Mouse (Mus musculus) stomach, embryonic 15.5 days (tissue): ENCODE measurements around the gene Uck2. TPM values are rescaled to one million over a fixed set of nuclear protein-coding genes. Genes with fewer than 3 reads are reported as not detected.

Experiments used
- ATAC-seq: fragments of 200-750 bp; cut with Nextera tagmentation; 2 replicates; pipeline ENCODE4 v1.8.0; 2017; ENCODE audit warnings: low read depth, moderate number of reproducible peaks, moderate TSS enrichment; ENCODE audit not compliant: insufficient read depth, low FRiP score
- H3K27ac ChIP-seq: fragments of 300-500 bp; sonication (generic); 2 replicates; pipeline ENCODE4 v1.5.1; 2015; ENCODE audit warnings: mild to moderate bottlenecking, inconsistent platforms
- H3K27me3 ChIP-seq: fragments of 300-500 bp; sonication (generic); replicated peaks from 2 replicates; pipeline ENCODE4 v1.6.1; 2015; ENCODE audit warnings: inconsistent platforms
- H3K36me3 ChIP-seq: fragments of 300-500 bp; sonication (generic); 2 replicates; pipeline ENCODE4 v1.6.1; 2015; ENCODE audit warnings: inconsistent platforms
- H3K4me1 ChIP-seq: fragments of 300-500 bp; sonication (generic); 2 replicates; pipeline ENCODE4 v1.6.1; 2015; ENCODE audit warnings: inconsistent platforms
- H3K4me2 ChIP-seq: fragments of 300-500 bp; sonication (generic); 2 replicates; pipeline ENCODE4 v1.6.1; 2015; ENCODE audit warnings: mild to moderate bottlenecking, inconsistent platforms
- H3K4me3 ChIP-seq: fragments of 300-500 bp; sonication (generic); replicated peaks from 2 replicates; pipeline ENCODE4 v1.5.1; 2015; ENCODE audit warnings: inconsistent platforms
- H3K9ac ChIP-seq: fragments of 300-500 bp; sonication (generic); 2 replicates; pipeline ENCODE4 v1.6.1; 2015; ENCODE audit warnings: inconsistent platforms
- H3K9me3 ChIP-seq: fragments of 300-500 bp; sonication (generic); 2 replicates; pipeline ENCODE4 v1.6.1; 2016; ENCODE audit warnings: inconsistent platforms
- WGBS: fragments of 180-500 bp; shearing (Covaris S2); methylation state at CpG from one replicate; pipeline ENCODE4 v1.1.7; 2015; 5-methylcytosine and 5-hydroxymethylcytosine counted together
- polyA plus RNA-seq: library from polyadenylated mRNA; unstranded; fragments of >200 nt; fragmentation: Nextera tagmentation; extraction: Ambion mirVana; gene quantifications from 2 replicates; pipeline ENCODE4 v1.2.1, GENCODE M21; 2015

The Uck2 gene
- polyA plus RNA-seq, 1 experiment from 2014 or later, result 73.3 TPM

DNA sequence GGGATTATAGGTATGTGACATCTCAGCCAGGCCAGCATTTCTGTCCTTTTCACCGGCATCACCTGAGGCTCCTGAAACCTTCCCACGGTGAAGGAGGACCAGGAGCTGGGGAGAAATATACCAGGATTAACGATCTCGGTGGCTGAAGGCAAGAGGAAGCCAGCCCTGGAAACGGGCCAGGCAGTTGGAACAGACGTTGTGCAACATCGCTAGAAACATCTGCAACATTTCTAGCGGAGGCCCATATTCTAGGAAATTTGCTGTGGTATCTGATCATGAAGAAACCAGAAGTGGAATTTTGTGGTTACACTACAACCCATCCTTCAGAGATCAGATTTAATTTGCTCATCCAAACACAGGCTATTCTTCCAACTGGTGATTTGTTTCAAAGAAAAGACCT is 38.1 kb downstream of the Uck2 start:
- Histone ChIP-seq H3K9me3 (no peaks in the 10 kb centered on the region), H3K4me2 (no peak overlapping the region), H3K27me3 (no peaks in the 10 kb centered on the region), H3K27ac (peak overlapping the region; percentile 62; the same call in 1 of the 2 replicates), H3K4me1 (peaks cover 37% of the 10 kb centered on the region), H3K36me3 (no peaks in the 10 kb centered on the region), H3K9ac (no peak overlapping the region), H3K4me3 (no peak overlapping the region)
- WGBS, result 30% methylated on average over 8 of the region's 8 CpGs
- ATAC-seq, result no peak

DNA sequence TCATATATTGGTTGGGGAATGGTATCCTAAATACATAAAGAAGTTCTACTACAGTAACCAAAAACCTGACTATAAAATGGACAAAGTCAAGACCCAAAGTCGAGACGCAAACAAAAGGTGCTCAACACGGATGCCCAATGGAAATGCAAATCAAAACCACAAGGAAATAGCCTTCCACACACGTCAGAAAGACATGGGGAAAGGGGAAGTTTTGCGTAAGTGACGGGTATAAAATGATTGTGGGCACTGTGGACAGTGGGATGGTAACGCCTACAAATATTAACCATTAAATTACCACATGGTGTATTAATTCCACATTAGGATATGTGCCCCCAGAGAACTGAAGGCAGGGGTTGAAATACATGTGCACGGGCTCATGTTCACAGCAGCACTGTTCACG is 38.8 kb downstream of the Uck2 start:
- Histone ChIP-seq H3K27ac (no peak overlapping the region), H3K4me3 (no peak overlapping the region), H3K9me3 (no peaks in the 10 kb centered on the region), H3K4me2 (no peak overlapping the region), H3K36me3 (no peaks in the 10 kb centered on the region), H3K9ac (no peak overlapping the region), H3K4me1 (peaks cover 38% of the 10 kb centered on the region), H3K27me3 (no peaks in the 10 kb centered on the region)
- 72% methylated on average over 9 of the region's 9 CpGs for WGBS
- no peak for ATAC-seq

GRCm38 (mm10) chr1:167245180-167245641 is 39.9 kb downstream of the Uck2 start:
- Histone ChIP-seq H3K27ac (no peak overlapping the region), H3K4me1 (peaks cover 38% of the 10 kb centered on the region), H3K27me3 (no peaks in the 10 kb centered on the region), H3K9ac (no peak overlapping the region), H3K4me3 (no peak overlapping the region), H3K4me2 (no peak overlapping the region), H3K9me3 (no peaks in the 10 kb centered on the region), H3K36me3 (no peaks in the 10 kb centered on the region)
- no peak for ATAC-seq
- WGBS, result 50% methylated on average over 9 of the region's 9 CpGs

GRCm38 (mm10) chr1:167242191-167242681 is 42.9 kb downstream of the Uck2 start:
- Histone ChIP-seq H3K4me2 (no peak overlapping the region), H3K4me1 (peaks cover 27% of the 10 kb centered on the region), H3K9me3 (no peaks in the 10 kb centered on the region), H3K27me3 (no peaks in the 10 kb centered on the region), H3K36me3 (no peaks in the 10 kb centered on the region), H3K4me3 (no peak overlapping the region), H3K9ac (no peak overlapping the region), H3K27ac (no peak overlapping the region)
- whole genome bisulfite sequencing, result 38% methylated on average over 7 of the region's 7 CpGs
- ATAC-seq, result peak; percentile 40; the same call in 1 of the 2 replicates

DNA sequence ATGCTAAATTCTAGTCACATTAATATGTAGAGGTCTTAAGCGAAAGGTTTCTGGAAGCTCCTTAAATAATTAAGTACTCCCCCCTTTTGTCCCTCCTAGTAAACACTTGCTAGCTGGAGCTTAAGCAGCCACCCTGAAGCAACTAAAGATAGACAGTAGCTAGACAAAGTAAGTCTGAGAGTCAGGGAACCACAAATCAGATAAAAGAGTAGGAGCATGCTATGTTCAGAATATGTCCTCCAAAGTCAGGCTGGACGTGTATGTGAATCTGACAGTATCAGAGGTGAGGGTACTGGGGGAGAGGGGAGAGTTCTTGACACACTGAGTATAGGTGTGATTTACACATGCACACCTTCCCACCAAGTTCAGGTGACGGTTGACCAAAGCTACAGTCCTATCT is 43.6 kb downstream of the Uck2 start:
- H3K4me1 ChIP-seq, result peaks cover 27% of the 10 kb centered on the region
- 86% methylated on average over 3 of the region's 3 CpGs for WGBS

GRCm38 (mm10) chr1:167240361-167240760 is 44.8 kb downstream of the Uck2 start:
- ATAC-seq, result no peak
- H3K27me3 ChIP-seq, result no peaks in the 10 kb centered on the region
- H3K4me1 ChIP-seq, result peaks cover 26% of the 10 kb centered on the region
- no peak overlapping the region for H3K27ac ChIP-seq
- H3K4me3 ChIP-seq, result no peak overlapping the region
- no peak overlapping the region for H3K9ac ChIP-seq
- H3K9me3 ChIP-seq, result no peaks in the 10 kb centered on the region
- no peaks in the 10 kb centered on the region for H3K36me3 ChIP-seq
- 49% methylated on average over 5 of the region's 5 CpGs for WGBS
- no peak overlapping the region for H3K4me2 ChIP-seq

More for the DNA sequence above, 43.6 kb downstream of the Uck2 start:
- no peak overlapping the region for H3K9ac ChIP-seq
- H3K4me2 ChIP-seq, result no peak overlapping the region
- no peak for ATAC-seq
- H3K27ac ChIP-seq, result no peak overlapping the region
- no peaks in the 10 kb centered on the region for H3K9me3 ChIP-seq
- H3K4me3 ChIP-seq, result no peak overlapping the region
- H3K27me3 ChIP-seq, result no peaks in the 10 kb centered on the region
- no peaks in the 10 kb centered on the region for H3K36me3 ChIP-seq

DNA sequence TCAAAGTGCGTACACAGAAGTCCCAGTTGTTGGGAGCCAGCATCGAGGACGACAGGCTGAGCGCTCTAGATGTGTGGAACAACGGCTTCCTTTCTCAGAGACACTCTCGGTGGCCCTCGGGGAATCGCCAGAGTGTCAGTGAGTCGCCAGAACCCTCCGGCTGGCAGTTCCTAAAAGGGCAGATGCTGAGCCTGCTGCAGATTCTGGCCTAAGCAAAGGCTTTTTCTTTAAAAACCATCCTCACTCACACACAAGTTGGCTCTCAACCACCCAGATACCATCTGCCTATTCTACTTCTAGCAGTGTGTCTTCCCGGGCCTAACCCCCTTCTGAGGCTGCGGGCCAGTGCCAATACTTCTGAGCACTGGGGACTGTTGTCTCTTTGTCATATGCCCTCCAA is 45.2 kb downstream of the Uck2 start:
- H3K9me3 ChIP-seq, result no peaks in the 10 kb centered on the region
- no peak for ATAC-seq
- H3K4me3 ChIP-seq, result no peak overlapping the region
- no peak overlapping the region for H3K4me2 ChIP-seq
- peaks cover 21% of the 10 kb centered on the region for H3K4me1 ChIP-seq
- no peaks in the 10 kb centered on the region for H3K27me3 ChIP-seq
- WGBS, result 63% methylated on average over 12 of the region's 12 CpGs
- H3K36me3 ChIP-seq, result no peaks in the 10 kb centered on the region
- no peak overlapping the region for H3K27ac ChIP-seq
- no peak overlapping the region for H3K9ac ChIP-seq

DNA sequence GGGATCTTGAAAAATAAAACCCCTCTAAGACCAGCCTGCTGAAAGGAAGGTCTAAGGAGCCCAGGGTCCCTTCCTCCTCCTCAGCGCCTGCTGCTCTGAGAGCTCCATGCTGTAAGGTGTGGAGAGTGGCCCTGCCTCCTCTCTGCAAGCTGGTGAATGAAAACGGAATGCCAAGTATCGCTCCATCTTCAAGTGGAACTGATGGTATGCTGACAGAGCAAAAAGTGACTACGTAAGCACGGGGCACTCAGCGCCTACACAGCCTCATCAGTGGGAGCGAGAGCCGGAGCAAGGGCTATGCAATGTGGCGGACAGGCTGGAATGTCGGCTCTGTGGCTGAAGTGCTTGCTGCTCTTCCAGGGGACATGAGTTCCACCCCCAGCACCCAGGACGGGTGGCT is 47.3 kb downstream of the Uck2 start:
- H3K4me3 ChIP-seq, result no peak overlapping the region
- H3K9me3 ChIP-seq, result no peaks in the 10 kb centered on the region
- H3K9ac ChIP-seq, result no peak overlapping the region
- no peak overlapping the region for H3K4me2 ChIP-seq
- no peaks in the 10 kb centered on the region for H3K27me3 ChIP-seq
- no peak for ATAC-seq
- no peak overlapping the region for H3K27ac ChIP-seq
- H3K36me3 ChIP-seq, result no peaks in the 10 kb centered on the region
- WGBS, result 75% methylated on average over 11 of the region's 11 CpGs
- H3K4me1 ChIP-seq, result peaks cover 20% of the 10 kb centered on the region

GRCm38 (mm10) chr1:167236790-167237189 is 48.3 kb downstream of the Uck2 start:
- Histone ChIP-seq H3K4me3 (no peak overlapping the region), H3K4me2 (no peak overlapping the region), H3K27ac (no peak overlapping the region), H3K9ac (no peak overlapping the region), H3K4me1 (peaks cover 16% of the 10 kb centered on the region), H3K27me3 (no peaks in the 10 kb centered on the region), H3K9me3 (no peaks in the 10 kb centered on the region), H3K36me3 (no peaks in the 10 kb centered on the region)
- 50% methylated on average over 8 of the region's 8 CpGs for WGBS
- ATAC-seq, result no peak

GRCm38 (mm10) chr1:167234344-167234743 is 50.8 kb downstream of the Uck2 start:
- H3K27ac ChIP-seq, result no peak overlapping the region
- no peaks in the 10 kb centered on the region for H3K27me3 ChIP-seq
- 88% methylated on average over 10 of the region's 10 CpGs for WGBS
- no peak overlapping the region for H3K4me2 ChIP-seq
- ATAC-seq, result no peak
- no peak overlapping the region for H3K4me3 ChIP-seq
- 0 out of 2 replicates have a peak, but pooled peaks cover 2% of the 10 kb centered on the region for H3K36me3 ChIP-seq
- H3K9me3 ChIP-seq, result no peaks in the 10 kb centered on the region
- no peak overlapping the region for H3K9ac ChIP-seq
- H3K4me1 ChIP-seq, result peaks cover 17% of the 10 kb centered on the region

GRCm38 (mm10) chr1:167232918-167233317 is 52.2 kb downstream of the Uck2 start:
- Histone ChIP-seq H3K36me3 (peaks cover 14% of the 10 kb centered on the region; the same call in 1 of the 2 replicates), H3K9me3 (no peaks in the 10 kb centered on the region)
- 78% methylated on average over 7 of the region's 7 CpGs for WGBS

GRCm38 (mm10) chr1:167231612-167232283 is 53.4 kb downstream of the Uck2 start:
- 73% methylated on average over 17 of the region's 17 CpGs for WGBS
- Histone ChIP-seq H3K27me3 (no peaks in the 10 kb centered on the region), H3K4me3 (no peak overlapping the region), H3K9ac (no peak overlapping the region), H3K4me1 (peaks cover 11% of the 10 kb centered on the region; the same call in 1 of the 2 replicates), H3K4me2 (no peak overlapping the region), H3K9me3 (no peaks in the 10 kb centered on the region), H3K36me3 (peaks cover 14% of the 10 kb centered on the region; the same call in 1 of the 2 replicates), H3K27ac (peak overlapping the region; percentile 66; the same call in 1 of the 2 replicates)
- ATAC-seq, result peak; percentile 24; the same call in 1 of the 2 replicates

More at GRCm38 (mm10) chr1:167232918-167233317, 52.2 kb downstream of the Uck2 start:
- ATAC-seq, result no peak
- Histone ChIP-seq H3K9ac (no peak overlapping the region), H3K4me2 (no peak overlapping the region), H3K27me3 (no peaks in the 10 kb centered on the region), H3K4me1 (peaks cover 17% of the 10 kb centered on the region; the same call in 1 of the 2 replicates), H3K27ac (no peak overlapping the region), H3K4me3 (no peak overlapping the region)
